Mouse (Mus musculus): ENCODE results near the gene Ggt6.

Gene Ggt6

DNA sequence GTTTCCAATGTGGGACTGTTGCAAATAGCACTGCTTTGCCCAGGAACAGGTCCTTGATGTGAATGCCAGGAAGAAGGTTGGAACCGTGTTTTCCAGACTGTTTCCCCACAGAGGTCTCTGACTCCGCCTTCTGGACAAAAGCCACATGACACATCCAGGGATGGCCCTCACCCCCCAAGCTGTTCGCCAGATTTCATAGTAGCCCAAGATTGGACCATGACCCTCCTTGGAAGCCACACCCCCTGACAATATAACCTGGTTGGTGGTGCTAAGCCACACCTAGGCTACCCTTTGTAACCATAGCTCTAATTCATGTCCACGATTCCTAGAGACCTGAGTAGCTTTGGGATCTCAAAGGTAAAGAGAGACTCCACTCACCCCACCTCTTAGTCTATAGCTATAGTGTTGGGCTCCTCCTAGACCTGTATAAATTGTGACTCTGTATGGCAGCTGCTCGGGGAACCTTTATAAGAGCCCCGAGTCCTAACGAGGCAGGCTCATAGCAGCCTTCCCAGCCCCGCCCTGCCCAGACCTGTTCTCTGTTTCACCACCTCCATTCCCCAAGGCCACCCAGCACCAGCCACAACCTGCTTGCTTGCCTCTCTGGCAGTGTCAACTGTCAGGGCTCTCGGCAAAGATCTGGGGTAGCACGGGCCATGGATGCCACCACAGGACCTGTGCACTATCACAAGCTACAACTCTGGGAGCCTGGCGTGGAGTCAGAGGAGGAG, at the start of gene Ggt6:
Gene Ggt6 (plus strand): TSS at position 564 of the 731 bp plus-strand sequence.
- DNase-seq, result no peak

- DNase-seq, result no peak
Observed at GRCm38 (mm10) chr11:72388113-72388529, 47.2 kb upstream of the Ggt6 start.

DNA sequence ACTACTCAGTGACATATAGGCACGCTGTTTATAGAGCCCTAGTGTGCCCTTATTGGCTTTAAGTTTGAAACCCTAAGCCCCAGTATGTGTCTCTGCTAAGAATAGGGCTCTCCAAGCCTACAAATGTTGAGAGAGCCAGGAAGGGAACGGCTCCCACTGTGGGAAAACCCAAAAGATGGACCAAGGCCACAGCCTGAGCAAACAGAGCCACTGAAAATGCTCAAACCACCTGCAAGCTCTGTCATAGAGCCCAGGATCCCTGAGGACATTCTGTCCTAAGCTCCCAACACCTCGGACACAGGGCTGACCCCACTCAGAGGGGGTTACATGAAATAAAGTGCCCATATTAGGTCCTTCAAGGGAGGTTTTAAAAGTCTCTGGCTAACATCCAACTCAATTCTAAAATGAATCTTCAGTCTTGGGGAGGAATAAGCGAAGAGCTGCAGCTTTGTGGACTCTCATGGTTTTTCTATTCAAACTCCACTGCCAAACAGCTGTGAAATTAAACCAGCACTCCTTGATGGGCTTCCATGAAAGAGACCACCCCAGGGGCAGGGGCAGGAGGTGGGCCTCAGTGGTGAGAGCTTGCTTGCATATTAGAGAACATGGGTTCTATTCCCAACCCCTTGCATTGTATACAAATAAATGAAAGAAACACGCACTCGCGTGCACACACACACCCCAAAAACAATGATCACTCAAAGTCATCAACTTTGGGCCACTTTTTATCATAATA, 45.8 kb upstream of the Ggt6 start:
- DNase-seq, result no peak

DNA sequence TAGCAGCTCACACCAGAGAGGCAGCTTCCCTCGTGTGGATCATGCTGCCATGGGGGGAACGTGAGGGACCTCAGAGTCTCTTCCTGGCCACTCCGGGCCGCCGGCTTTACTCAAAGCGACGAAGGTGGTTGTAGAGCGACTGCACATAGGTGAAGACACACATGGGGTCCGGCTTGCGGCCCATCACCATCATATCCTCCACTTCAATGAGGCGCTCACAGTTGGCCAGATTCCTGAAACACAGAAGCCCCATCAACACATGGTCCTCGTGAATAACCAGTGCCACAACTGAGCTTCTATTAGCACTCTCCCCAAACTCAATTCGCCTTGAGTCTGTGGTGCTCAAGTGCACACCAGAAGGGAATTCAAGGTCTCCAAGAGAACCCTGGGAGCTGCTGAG, 44.1 kb upstream of the Ggt6 start:
- DNase-seq, result no peak

DNA sequence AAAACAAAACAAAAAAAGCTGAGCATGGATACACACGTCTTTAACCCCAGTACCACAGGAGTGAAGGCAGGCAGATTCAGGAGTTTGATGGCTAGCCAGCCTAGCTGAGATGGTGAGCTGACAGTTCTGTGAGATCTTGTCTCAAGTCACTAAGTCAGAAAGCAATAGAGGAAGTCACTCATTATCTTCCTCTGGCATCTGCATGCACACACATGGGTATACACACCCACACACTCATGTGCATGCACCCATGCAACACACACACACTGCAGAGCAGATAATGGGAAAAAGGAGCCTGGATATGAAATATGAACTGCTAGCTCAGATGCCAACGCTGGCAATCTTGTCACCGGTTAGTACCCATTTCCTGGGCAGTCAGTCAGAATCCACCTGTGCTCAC, 42.1 kb upstream of the Ggt6 start:
- no peak for DNase-seq

DNA sequence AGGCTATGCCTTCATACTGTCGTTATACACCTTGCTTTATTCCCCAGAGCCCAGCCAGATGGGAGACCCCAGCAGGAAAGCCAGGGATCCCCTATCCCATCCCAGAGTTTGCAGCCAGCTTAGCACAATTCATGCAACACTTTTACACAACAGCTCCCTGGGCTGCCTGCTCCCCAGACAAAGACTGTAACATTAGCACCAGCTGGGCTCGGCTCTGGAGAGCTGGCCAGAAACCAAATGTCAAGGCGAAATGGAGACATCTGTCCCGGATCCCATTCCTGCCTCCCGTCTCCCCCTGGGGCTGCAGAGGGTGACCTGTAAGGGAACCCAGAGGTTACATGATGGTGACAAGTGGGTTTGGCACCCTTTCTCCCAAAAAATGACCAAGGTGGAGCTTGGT, 41.7 kb upstream of the Ggt6 start:
- DNase-seq, result no peak

DNA sequence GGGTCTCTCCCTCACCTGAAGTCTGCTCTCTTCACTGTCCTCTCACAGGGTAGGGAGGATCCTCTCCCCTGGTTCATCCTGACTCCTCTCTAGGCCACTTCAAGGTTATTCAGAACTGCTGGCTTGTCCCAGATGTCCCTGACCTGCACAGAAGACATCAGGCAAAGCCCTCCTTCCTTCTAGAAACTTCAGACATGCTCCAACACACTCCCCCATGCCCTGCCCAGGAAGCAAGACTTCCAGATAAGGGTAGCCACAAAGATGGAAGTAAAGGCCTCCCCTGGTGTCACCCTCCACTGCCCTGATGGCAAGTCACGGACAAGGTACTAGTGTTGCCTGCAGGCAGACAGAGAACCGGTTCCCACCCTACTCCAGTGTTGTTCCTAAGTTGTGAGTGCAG, 40.6 kb upstream of the Ggt6 start:
- DNase-seq, result no peak

- no peak for DNase-seq
Observed at GRCm38 (mm10) chr11:72395652-72396051, 39.7 kb upstream of the Ggt6 start.

GRCm38 (mm10) chr11:72396621-72397020, 38.7 kb upstream of the Ggt6 start:
- DNase-seq, result no peak

DNA sequence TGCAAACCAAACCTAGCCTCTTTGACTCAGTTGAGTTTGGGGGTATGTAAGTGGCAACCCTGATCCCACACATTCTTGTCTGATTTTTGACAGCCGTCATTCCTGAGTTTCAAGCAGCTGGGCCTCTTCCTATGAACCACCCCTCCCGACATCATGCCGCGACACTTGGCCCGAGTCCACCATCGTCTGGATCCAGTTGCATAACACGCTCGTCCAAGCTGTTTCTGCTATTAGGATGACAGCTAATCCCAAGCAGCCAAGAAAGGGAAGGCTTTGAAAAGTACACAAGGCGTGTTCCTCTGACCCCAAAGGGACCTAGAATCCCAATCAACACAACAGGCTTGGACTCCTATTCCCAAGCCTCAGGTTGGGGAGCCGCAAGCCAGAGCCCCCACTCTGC, 38.3 kb upstream of the Ggt6 start:
- DNase-seq, result no peak

- no peak for DNase-seq
Observed at GRCm38 (mm10) chr11:72397811-72398525, 37.4 kb upstream of the Ggt6 start.

DNA sequence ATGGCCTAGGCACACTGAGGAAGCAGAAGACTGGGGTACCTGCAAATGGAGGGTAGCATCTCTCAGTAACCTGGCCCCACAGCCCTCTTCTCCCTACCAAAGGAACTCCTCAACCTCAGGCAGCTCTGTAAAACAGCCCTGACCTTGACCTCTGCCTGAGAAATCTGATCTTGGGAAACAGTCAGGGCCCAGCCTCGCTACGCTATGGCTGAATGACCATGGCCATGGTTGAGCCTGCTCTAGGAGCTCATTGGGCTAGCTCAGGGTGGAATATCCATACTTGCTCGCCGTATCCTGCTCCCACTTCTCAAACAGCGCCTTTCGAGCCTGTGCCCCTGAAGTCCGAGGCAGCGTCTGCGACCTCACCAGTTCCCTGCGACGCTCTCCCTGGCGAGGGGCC, 34.3 kb upstream of the Ggt6 start:
- DNase-seq, result no peak

GRCm38 (mm10) chr11:72402017-72402416, 33.3 kb upstream of the Ggt6 start:
- DNase-seq, result no peak

DNA sequence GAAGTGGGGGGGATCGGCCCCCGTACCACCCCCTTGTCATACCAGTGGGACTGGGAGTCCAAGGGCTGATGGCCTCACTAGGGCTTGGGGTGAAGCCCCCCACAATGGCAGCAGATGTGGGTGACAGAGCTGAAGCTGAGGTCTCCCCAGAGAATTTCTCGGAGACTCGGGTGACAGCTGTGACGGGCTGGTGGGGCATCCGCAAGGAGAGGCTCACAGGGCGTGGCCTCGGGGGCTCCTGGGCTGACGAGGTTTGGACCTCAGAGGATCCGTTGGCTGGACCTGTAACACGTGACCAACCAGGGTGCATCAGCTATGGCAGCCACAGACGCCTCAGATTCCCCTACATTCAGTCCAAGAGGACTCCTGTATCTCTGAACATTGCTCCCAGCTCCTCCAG, 32.4 kb upstream of the Ggt6 start:
- DNase-seq, result no peak

DNA sequence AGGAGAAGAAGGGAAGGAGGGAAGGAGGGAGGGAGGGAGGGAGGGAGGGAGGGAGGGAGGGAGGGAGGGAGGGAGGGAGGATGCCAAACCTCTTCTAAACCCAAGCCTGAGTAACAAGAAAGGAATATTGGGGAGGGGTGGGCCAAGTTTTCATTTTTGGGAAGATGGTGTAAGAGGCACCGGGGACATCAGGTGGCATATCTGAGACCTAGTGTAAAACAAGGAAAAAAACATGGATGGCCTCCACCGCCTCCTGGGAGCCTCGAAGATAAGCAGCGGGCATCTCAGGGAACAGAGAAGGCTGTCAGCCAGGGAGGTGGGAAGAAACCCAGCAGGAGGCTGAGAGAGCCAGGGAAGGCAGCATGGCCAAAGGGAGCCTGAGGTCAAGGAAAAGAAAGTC, 29.8 kb upstream of the Ggt6 start:
- DNase-seq, result no peak

- DNase-seq, result no peak
Observed at GRCm38 (mm10) chr11:72406079-72406675, 29.1 kb upstream of the Ggt6 start.

DNA sequence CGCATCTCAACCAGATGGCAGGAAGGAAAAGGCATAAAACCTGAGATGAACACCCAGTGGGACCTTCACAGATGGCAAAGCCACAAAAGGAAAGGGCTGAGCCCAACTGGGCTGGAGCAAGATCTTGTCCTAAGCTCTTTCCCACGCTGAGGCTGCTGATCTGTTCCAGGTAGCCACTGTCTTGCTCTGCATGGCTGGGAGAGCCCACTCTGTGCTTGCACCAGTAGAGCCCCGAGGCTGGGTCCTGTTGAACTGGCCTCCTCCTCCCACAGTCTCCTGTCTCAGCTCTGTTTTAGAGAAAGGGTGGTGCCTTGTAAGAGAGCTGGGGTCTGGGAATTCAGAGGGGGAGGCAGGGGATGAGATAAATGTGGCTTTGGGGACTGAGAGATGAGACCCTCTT, 28.2 kb upstream of the Ggt6 start:
- DNase-seq, result no peak

DNA sequence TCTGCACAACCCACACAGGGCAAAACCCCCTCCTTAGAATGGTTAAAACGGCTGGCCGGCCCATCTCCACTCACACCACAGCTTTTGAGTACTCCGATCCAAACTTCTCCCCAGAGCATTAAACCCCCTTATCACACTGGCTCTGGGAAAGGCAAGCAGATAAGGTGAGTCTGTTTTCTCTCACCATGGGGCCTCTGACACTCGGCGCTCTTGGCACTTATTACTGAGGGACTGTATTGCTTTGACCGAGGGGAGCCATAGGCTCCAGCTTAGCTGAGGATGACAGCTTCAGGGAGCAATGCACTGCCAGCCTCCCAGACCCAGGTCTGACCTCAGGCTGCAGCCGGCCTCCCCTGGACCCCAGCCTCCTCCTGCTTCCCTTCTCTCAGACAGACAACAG, 27.8 kb upstream of the Ggt6 start:
- no peak for DNase-seq

DNA sequence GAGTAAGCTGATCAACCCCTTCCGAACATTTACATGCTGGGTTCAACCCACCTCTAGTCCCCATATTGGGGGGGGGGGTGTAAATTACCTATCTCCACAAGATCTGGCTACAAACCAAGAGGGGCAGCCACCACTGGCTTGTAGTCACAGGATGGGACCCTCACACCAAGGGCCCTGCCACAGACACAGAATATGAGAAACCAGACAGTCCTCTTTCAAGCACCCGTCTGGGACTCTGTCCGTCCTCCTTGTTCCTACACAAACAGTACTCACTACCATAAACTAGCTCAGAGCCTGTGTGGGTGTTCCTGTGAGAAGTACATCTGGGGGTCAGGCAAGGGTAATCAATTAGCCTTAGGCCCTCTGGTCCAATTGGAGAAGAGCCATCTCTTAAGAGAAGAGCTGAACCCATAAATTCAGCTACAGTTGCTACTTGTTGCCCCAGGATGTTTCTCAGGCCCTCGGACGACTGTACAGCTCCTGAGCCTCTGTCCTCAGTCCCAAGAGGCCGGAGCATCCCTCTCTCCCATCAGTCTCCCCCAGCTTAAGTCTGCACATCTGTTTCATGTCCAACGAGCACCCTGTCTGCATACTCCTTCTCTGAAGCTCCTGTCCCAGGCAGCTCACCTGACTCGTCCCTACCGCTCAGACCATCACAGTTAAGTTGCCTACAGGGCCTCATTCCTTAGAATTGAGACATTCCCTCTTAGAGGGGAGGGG, 26.7 kb upstream of the Ggt6 start:
- no peak for DNase-seq

DNA sequence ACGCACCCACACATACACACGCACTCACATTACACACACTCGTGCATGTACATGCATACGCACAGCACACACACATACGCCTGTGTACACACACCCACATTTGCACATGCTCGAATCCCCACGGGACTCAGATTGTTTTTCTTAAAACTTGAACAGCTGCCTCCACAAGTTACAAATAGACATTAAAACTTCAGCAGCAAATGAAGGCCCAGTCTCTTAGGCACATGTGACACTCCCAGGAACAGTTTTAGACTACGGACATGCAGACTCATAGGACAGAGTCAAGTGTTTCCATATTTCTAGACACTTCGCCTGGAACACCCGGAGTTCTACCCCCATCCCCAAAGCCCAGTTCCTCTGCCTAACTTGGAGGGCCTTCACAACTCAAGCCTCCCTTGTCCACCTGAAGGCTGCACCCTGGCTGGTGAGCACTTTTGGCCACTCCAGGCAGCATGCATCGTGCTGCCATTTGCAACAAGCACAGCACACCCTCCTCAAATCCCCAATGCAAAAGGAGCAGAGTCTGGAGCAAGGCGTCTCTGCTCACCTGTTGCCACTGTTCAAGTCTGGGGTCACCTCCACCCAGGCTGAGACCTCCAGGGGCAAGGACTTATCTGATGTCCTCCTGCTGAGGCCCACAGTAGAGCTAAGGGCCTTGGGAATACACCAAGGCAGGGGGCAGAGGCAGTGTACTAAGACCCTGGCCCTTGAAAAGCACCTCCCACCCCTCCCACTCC, 25.5 kb upstream of the Ggt6 start:
- no peak for DNase-seq

DNA sequence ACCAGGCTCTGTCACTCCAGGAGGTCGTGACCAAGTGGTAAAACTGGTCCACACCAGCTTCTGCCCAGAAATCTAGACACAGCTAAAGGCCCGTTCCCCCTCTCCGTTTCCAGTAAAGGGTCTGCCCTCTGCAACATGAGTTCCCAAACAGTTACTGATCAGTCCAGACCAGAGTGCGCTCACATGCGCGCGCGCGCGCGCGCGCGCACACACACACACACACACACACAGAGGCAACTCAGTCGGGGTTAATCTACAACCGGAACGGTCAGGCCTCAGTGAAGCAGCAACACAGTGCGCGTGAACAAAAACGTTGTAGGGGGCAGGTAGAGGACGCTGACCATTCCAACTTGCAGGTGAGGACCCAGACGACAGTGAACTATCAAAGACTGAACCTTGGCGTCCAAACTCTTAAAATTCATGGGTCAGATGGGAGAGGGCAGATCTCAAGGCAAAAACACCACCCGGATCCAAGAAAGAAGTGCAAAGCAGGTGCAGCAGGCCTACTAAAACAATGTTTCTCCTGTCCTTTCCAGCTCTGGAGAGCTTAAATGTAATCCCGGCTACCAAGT, 24.7 kb upstream of the Ggt6 start:
- no peak for DNase-seq

Measured in thymus, postnatal 14 days (tissue).